Mouse (Mus musculus): ENCODE data around the gene Icam4.

GRCm38 (mm10) chr9:21029291-21030054 is at the start of gene Icam4:
- TF ChIP-seq CTCF (IDR thresholded peaks at IDR 0.05; ENCODE audit: borderline replicate concordance, insufficient read depth, low read depth, low read length) = peak; percentile 61
- no peak for TF ChIP-seq POLR2A (IDR thresholded peaks at IDR 0.05; ENCODE audit: borderline replicate concordance, insufficient read depth, low read length)

Measured in cerebellum, adult 2 months (tissue).